Mouse (Mus musculus) natural killer cell, adult 2 months (primary cell): ENCODE measurements at regions not wholly inside any gene's neighbourhood (a gene's known extent, or its start where the extent isn't known, plus 50 kb on each side); places are given as distances from the start of the nearest gene placed in this dataset.

Source experiments
- DNase-seq, 2 experiments: peaks; one replicate each; pipeline ENCODE4 v3.0.0; 2022; ENCODE audit warnings: low spot score in 2 of 2

DNA sequence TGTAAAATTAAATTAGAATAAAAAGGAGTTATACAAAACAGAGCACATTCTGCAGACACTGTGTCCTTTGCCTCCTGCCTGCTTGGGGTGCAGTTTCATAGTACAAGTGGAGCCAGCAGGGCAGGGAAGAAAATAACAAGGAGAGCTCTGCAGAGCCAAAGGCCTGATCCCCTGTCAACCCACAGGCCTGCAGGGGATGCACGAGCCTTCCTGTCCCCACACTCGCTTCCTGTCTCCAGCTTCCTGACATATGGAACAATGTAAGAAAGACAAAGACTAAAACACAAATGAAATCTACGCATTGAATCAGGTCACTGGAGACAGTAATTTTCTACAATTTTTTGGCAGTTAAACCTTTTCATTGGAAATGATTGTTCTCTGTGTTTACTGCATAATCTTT lies 861.8 kb downstream of the Efnb2 start:
- DNase-seq = no peak

DNA sequence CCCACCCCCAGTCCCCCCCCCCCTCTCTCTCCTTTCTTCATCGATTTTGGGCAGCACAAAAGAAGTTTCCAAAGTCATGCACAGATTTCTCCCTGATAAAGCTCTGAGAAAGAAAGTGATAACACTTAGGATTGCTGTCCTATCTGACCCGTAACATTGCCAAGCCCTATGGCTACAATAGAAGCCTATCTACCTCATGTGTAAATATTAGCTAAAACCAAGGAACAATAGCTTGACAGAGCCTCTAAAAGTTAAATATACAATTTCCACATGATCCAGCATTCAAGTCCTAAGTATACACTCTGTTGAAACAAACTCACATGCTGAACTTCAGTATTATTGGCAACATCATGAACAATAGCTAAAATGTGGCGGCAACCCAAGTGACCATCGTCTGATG lies 864.9 kb downstream of the Efnb2 start:
- no peak for DNase-seq

DNA sequence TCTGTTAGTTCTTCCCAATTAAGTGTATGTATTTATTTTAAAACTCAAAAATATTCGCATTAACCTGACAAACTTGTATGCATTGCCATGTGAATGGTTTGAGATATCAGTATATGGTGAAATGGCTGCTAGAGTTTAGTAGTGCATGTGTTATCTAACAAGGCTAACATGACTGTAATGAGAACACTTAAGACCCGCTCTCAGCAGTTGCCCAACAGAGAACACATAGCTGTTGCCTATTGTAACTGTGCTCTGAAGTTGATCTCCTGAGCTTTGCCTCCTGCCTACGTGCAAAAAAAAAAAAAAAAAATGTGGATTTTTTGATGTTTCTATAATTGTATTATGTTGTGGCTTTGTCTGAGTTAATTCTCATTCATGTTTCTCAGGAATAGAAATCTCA lies 897.2 kb downstream of the Efnb2 start:
- DNase-seq = no peak

DNA sequence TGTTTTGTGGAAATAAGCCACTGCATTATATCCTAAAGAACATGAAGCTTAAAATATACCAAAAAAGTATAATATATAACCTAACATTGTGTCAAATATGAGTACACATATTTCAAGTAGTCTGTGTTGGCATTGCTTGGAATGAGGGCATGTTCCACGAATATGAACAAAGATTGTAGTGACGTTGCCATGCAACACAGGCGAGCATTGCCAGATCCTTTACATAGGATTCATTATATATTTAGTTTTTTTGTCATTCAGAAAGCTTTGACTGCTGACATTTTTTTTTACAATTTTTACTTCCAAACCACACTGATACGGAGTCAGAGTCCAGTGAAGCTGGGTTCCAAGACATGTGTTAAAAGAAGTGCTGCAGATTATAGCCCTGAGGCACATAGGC lies 900.1 kb downstream of the Efnb2 start:
- no peak for DNase-seq

DNA sequence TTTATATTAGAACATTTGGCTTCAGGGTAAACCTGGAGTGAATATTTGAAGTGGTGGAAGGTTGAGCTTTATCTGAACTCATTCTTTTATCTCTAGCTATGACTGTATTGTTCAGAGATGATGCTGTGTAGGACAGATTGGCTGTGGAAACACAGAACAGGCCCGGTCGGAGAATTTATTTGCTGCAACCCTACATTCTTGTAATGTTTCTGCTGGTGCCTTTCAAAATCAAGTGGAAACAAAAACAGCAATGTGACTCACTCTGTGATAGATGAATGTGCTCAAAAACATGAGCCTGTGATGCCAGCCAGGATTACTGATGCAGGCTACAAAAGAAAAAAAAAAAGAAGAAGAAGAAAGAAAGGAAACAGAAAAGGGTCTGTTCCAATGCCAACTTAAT lies 928.3 kb downstream of the Efnb2 start:
- no peak for DNase-seq

DNA sequence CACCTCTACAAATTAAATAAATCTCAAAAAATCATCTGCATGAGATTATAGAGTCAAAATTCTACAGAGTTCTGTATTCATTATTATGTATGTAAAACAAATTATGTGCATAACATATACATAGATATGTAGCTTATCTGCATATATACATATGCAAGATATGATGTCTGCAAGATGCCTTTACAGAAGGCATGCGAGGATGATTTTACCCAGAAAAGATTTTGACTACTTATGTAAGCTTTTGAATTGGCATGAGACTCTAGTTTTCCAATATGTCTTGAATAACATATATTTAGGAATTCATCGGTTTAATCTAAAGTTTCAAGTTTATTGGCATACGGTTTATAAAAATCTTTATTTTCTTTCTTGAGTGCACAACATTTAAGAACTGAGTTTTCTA lies 939.2 kb downstream of the Efnb2 start:
- no peak for DNase-seq

DNA sequence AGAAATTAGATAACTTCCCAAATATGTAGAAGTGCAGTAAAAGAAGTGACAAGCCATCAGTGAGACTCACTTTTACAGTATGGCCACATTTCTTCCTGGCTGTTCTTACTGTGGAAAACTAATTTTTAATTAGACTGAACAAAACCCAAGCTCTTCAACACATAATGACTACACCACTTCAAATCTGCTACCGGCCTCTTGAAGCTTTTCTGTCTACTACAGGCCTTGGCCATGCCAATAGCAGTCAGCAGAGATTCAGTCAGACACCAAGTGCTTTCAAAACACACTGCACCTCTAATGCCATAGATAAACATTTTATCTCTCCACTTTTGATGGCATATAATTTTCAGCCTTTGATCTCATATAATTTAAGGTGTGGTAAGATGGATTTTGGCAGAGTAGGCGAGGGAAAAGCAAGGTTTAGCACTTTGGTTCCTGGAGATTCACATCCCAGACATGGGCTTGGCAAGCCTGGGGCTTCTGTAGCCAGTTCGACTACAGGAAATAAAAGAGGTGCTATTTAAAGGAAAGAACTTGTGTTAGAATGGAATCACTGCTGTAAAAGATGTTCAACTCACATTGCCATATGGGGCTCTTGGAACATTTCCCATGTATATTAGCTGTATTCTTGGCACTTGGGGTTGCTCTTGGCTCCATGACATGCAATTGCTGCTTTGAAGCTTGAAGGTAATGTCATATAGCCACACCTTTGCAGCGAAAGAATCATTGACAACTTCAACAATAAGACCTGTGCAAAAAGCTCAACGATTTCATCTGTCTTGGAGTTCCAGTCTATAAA lies 941.9 kb downstream of the Efnb2 start:
- DNase-seq = no peak

DNA sequence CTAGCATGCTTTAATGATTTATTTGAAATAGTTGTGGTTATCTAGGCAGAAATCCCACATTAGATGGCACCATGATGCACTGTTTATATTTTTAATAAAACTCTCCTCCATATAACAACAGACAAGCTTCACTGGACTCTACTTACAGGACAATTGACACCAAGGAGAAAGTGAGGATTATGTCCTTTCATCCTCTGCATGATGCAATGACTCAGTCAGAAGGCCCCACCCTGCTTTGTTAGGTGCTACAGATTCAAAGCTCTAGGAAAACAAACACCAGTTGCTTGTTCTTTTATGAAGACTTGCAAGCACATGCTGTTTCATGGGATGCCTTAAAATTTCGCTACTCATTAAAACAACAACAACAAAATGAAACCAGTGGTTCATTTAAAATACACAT lies 950.3 kb downstream of the Efnb2 start:
- no peak for DNase-seq

DNA sequence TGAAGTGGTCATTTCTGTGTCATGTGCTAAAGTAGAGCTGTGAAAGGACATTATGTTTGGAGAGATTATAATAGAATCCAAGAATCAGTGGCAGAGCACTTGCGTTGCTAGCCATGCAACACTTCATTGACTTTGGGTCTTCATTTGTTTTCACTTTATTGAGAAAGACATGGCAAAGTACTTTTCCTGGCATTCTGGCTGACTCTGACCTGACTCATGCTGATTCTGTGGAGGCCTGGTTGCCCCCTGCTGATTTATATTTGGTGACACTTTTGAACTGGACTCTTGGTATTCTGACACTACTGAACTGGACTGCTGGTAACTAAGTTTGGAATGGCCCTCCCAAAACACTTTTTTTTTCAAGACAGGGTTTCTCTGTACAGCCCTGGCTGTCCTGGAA lies 951.6 kb downstream of the Efnb2 start:
- DNase-seq = no peak

DNA sequence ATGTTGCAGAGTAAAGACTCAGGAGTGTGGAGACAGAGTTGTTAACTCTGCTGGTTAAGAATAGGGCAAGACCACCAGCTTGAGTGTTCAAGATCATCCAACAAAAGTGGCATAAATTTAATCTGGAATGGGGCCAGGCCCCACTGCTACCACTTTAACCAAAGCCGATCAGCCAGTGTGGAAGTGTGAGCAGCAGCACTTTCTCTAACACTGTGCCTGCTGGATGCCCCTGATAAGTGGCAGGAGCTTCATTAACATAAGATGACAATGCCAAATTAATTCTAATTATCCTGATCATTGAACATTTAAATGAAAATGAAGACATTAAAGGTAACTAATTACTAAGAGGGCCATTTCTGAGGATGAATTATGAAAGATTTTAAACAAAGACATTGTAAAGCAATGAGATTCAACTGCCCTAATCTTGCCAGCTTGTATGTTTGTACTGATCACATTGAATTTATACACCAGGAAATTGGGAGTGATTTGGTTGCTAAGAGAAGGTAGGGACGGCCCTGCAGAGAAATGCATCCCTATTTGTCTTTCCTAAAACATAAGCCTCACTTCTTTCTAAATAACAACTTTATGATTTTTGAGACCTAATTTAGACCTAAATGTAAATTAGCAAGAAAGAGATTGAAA lies 969.6 kb downstream of the Efnb2 start:
- DNase-seq = no peak

DNA sequence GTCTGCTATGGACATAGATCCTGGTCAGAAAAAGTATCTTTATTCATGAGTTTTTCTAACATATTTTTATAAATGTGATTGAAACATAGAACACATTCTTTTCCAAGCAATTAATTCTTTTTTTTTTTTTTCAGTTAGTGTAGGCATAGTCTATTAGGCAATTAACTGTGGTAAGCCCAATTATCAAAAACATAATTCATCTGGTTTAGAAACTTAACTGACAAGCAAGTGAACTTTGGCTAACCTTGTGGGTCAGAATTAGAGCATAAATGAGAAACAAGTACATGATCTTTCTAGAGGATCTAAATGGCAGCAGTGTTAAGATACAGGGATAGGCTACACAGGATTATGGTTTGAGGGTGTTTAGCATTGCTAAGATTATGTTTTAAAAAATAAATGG lies 1007.2 kb downstream of the Efnb2 start:
- no peak for DNase-seq
